Comparison of ENCODE assay signal across 12 mouse cellular contexts in the genomic region with DNA sequence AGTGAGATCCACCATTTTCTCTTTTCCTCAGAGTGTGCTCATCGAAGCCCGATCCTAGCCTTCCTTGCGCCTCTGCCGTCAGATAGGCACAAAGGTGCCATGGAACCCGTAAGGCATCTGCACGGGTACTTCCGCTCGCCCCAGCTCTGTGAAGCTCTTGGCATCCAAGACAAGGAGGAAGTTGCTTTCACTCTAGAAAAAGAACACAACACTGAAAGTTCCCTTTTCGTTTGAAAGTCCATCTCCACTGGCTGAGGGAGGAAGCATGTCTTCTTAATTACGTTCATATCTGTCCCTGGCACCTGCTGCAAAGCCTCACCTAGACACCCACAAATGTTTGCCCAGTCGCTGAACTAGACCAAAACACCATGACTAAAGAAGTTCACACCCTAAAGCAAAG. TPM values are rescaled to one million over a fixed set of nuclear protein-coding genes. Genes with fewer than 3 reads are reported as not detected.
DNase-seq lines count a peak whose midpoint lies in the region; ATAC-seq lines count a peak whose summit lies in the region.
"Had no signal": no experiment of that assay in that cellular context is flagged by ENCODE, and none has a peak within 500 bp of the region (broad histone marks: within the 10 kb centered on the region; RNA-seq: fewer than 3 reads in every experiment).

No protein-coding gene starts in this region.

- intact Hi-C loops in heart, postnatal 36 days (cut with DNase I): no loop called here
- intact Hi-C loops in left cerebral cortex, postnatal 4 days (cut with DNase I): no loop called here

- no peaks in the 10 kb centered on the region for H3K36me3 ChIP-seq in intestine, embryonic 16.5 days (ENCODE audit: control insufficient read depth, insufficient read depth, low read length)
- H3K36me3 ChIP-seq: forebrain, embryonic 12.5 days; stomach, embryonic 15.5 days had no signal

- H3K9ac ChIP-seq in intestine, embryonic 16.5 days (ENCODE audit: low read depth, low read length): no peak overlapping the region
- H3K9ac ChIP-seq: forebrain, embryonic 12.5 days; stomach, embryonic 15.5 days had no signal

- peak; percentile 57 for DNase-seq in lung, postnatal 36 days
- no peak for DNase-seq in lung, postnatal 14 days
- peak; percentile 73 for DNase-seq in thymus, postnatal 4 days
- DNase-seq in heart, postnatal 36 days: no peak
- no peak for DNase-seq in left cerebral cortex, postnatal 4 days
- no peak for DNase-seq in embryo, embryonic 11 days
- DNase-seq: cerebellum, adult 8-10 months; heart, postnatal 10 days had no signal

- no peaks in the 10 kb centered on the region for H3K27me3 ChIP-seq in intestine, embryonic 16.5 days (replicated peaks; ENCODE audit: control insufficient read depth, insufficient read depth, low read length)
- H3K27me3 ChIP-seq: forebrain, embryonic 12.5 days; stomach, embryonic 15.5 days had no signal

- WGBS in intestine, embryonic 16.5 days: 73% methylated on average over 11 of the region's 11 CpGs

- H3K4me2 ChIP-seq in intestine, embryonic 16.5 days (ENCODE audit: low read depth, low read length): no peak overlapping the region
- H3K4me2 ChIP-seq: forebrain, embryonic 12.5 days; stomach, embryonic 15.5 days had no signal

- H3K4me1 ChIP-seq in intestine, embryonic 16.5 days (ENCODE audit: control insufficient read depth, insufficient read depth, low read length): peaks cover 5% of the 10 kb centered on the region; the same call in 1 of the 2 replicates
- H3K4me1 ChIP-seq: forebrain, embryonic 12.5 days; stomach, embryonic 15.5 days had no signal

- peak overlapping the region; percentile 59 for H3K27ac ChIP-seq in intestine, embryonic 16.5 days (ENCODE audit: low read length)
- H3K27ac ChIP-seq: forebrain, embryonic 12.5 days; stomach, embryonic 15.5 days had no signal

- H3K9me3 ChIP-seq in intestine, embryonic 16.5 days (ENCODE audit: control insufficient read depth, low read length): peaks cover 3% of the 10 kb centered on the region; the same call in 1 of the 2 replicates
- H3K9me3 ChIP-seq: forebrain, embryonic 12.5 days; stomach, embryonic 15.5 days had no signal

- no peak overlapping the region for H3K4me3 ChIP-seq in intestine, embryonic 16.5 days (ENCODE audit: low read length)
- H3K4me3 ChIP-seq: forebrain, embryonic 12.5 days; stomach, embryonic 15.5 days had no signal

- no peak for ATAC-seq in intestine, embryonic 16.5 days
- peak; percentile 52 for ATAC-seq in neutrophil, adult 5-6 weeks (ENCODE audit: extremely low read depth, insufficient number of reproducible peaks, low FRiP score, poor library complexity, severe bottlenecking)

RNA-seq across cellular contexts. Expression of a gene that starts 4.8 kb away (rescaled TPM):
- 106 and 107 TPM in 2 replicates for polyA plus RNA-seq in intestine, embryonic 16.5 days (2015; fragmentation: Nextera tagmentation; extraction: Ambion mirVana)
- total RNA-seq in neutrophil, adult 5-6 weeks (2017): 98.8 and 106 TPM in 2 replicates
- total RNA-seq in heart, postnatal 36 days (2021): 10 to 100 TPM; 26.0 to 31.2 TPM
- 10 to 100 TPM; 40.7 to 42.0 TPM for total RNA-seq in left cerebral cortex, postnatal 4 days (2021)

RNA-seq across cellular contexts. Expression of a gene that starts 21.3 kb away (rescaled TPM):
- polyA plus RNA-seq in intestine, embryonic 16.5 days (2015; fragmentation: Nextera tagmentation; extraction: Ambion mirVana): 23.3 and 35.5 TPM in 2 replicates
- 8.5 and 10.0 TPM in 2 replicates for total RNA-seq in neutrophil, adult 5-6 weeks (2017)
- 1 to 10 TPM in 1 of 2 experiments, under 1 TPM in 1; 0.84 to 1.8 TPM for total RNA-seq in heart, postnatal 36 days (2021)
- total RNA-seq in left cerebral cortex, postnatal 4 days (2021): 10 to 100 TPM; 16.3 to 17.0 TPM

RNA-seq across cellular contexts. Expression of a gene that starts 21.7 kb away (rescaled TPM):
- 7.6 and 10.4 TPM in 2 replicates for polyA plus RNA-seq in intestine, embryonic 16.5 days (2015; fragmentation: Nextera tagmentation; extraction: Ambion mirVana)
- 0.86 and 2.2 TPM in 2 replicates for total RNA-seq in neutrophil, adult 5-6 weeks (2017)
- under 1 TPM; 0.42 to 0.49 TPM for total RNA-seq in heart, postnatal 36 days (2021)
- under 1 TPM; 0.70 to 0.93 TPM for total RNA-seq in left cerebral cortex, postnatal 4 days (2021)

RNA-seq across cellular contexts. Expression of a gene that starts 27.8 kb away (rescaled TPM):
- polyA plus RNA-seq in intestine, embryonic 16.5 days (2015; fragmentation: Nextera tagmentation; extraction: Ambion mirVana): 0.23 TPM in 1 of 2 replicates, not detected in the other
- not detected in 2 replicates for total RNA-seq in neutrophil, adult 5-6 weeks (2017)
- total RNA-seq in heart, postnatal 36 days (2021): not detected
- not detected for total RNA-seq in left cerebral cortex, postnatal 4 days (2021)
- total RNA-seq: heart, postnatal 10 days had no signal
- polyA plus RNA-seq: stomach, embryonic 15.5 days had no signal

RNA-seq across cellular contexts. Expression of a gene that starts 39.0 kb away (rescaled TPM):
- 1.2 and 1.3 TPM in 2 replicates for polyA plus RNA-seq in intestine, embryonic 16.5 days (2015; fragmentation: Nextera tagmentation; extraction: Ambion mirVana)
- total RNA-seq in neutrophil, adult 5-6 weeks (2017): 17.9 and 21.0 TPM in 2 replicates
- 1 to 10 TPM in 1 of 2 experiments, under 1 TPM in 1; 0.95 to 1.7 TPM for total RNA-seq in heart, postnatal 36 days (2021)
- total RNA-seq in left cerebral cortex, postnatal 4 days (2021): not detected

Comparison
In these comparisons a context has a peak if more than half of its experiments do, and no peak if none do; other contexts are left out.
1. DNase-seq: peak in lung, postnatal 36 days (single experiment) and thymus, postnatal 4 days (single experiment); none in lung, postnatal 14 days (single experiment), heart, postnatal 36 days (0 of 2), left cerebral cortex, postnatal 4 days (single experiment) and embryo, embryonic 11 days (single experiment).